14 mouse cellular contexts compared by ENCODE assay signal in genomic region chr10:119483766-119484165, GRCm38 (mm10). TPM values are rescaled to one million over a fixed set of nuclear protein-coding genes. Genes with fewer than 3 reads are reported as not detected.
DNase-seq lines count a peak whose midpoint lies in the region; ATAC-seq lines count a peak whose summit lies in the region.
"Had no signal": no experiment of that assay in that cellular context is flagged by ENCODE, and none has a peak within 500 bp of the region (broad histone marks: within the 10 kb centered on the region; RNA-seq: fewer than 3 reads in every experiment).

No protein-coding gene starts in this region.

- H3K27me3 ChIP-seq in hindbrain, embryonic 13.5 days: no peaks in the 10 kb centered on the region
- no peaks in the 10 kb centered on the region for H3K27me3 ChIP-seq in neural tube, embryonic 13.5 days
- H3K27me3 ChIP-seq: limb, embryonic 13.5 days had no signal

- no peak overlapping the region; the same call in 1 of the 2 replicates for H3K27ac ChIP-seq in hindbrain, embryonic 13.5 days
- peak overlapping the region; percentile 52 for H3K27ac ChIP-seq in neural tube, embryonic 13.5 days (replicated peaks)
- H3K27ac ChIP-seq: limb, embryonic 13.5 days had no signal

- H3K4me3 ChIP-seq in hindbrain, embryonic 13.5 days: no peak overlapping the region
- no peak overlapping the region for H3K4me3 ChIP-seq in neural tube, embryonic 13.5 days
- H3K4me3 ChIP-seq: limb, embryonic 13.5 days had no signal

- WGBS in hindbrain, embryonic 13.5 days: 4% methylated on average over 6 of the region's 6 CpGs
- 5% methylated on average over 6 of the region's 6 CpGs for WGBS in neural tube, embryonic 13.5 days

- intact Hi-C loops in heart, postnatal 36 days (cut with DNase I): no loop called here
- intact Hi-C loops in left cerebral cortex, postnatal 36 days (cut with DNase I): no loop called here

- H3K4me2 ChIP-seq in hindbrain, embryonic 13.5 days: peak overlapping the region; percentile 29
- H3K4me2 ChIP-seq in neural tube, embryonic 13.5 days: peak overlapping the region; percentile 18
- H3K4me2 ChIP-seq: lung, embryonic 14.5 days had no signal

- H3K4me1 ChIP-seq in hindbrain, embryonic 13.5 days (replicated peaks): peaks cover 27% of the 10 kb centered on the region
- peaks cover 29% of the 10 kb centered on the region for H3K4me1 ChIP-seq in neural tube, embryonic 13.5 days (replicated peaks)

- no peak for ATAC-seq in hindbrain, embryonic 13.5 days (ENCODE audit: low FRiP score)
- ATAC-seq in neural tube, embryonic 13.5 days (ENCODE audit: low read depth): no peak
- ATAC-seq in activated CD4-positive, CD25-positive, alpha-beta regulatory T cell, adult 4 months: no peak

- DNase-seq in heart, adult 11 months: peak; percentile 55
- DNase-seq in heart, postnatal 36 days: no peak
- DNase-seq in embryo, embryonic 9.5 days (ENCODE audit: extremely low spot score): peak; percentile 25
- no peak for DNase-seq in yolk sac, embryonic 10.5 days (ENCODE audit: low spot score)
- DNase-seq in left cerebral cortex, postnatal 36 days (ENCODE audit: low spot score in 2 of 2): no peak
- DNase-seq: kidney, adult 2 months; lung, embryonic 14.5 days had no signal

- no peaks in the 10 kb centered on the region for H3K9me3 ChIP-seq in hindbrain, embryonic 13.5 days
- no peaks in the 10 kb centered on the region for H3K9me3 ChIP-seq in neural tube, embryonic 13.5 days
- H3K9me3 ChIP-seq: limb, embryonic 13.5 days had no signal

- no peak overlapping the region for H3K9ac ChIP-seq in hindbrain, embryonic 13.5 days
- H3K9ac ChIP-seq in neural tube, embryonic 13.5 days: peak overlapping the region; percentile 31; the same call in 1 of the 2 replicates
- H3K9ac ChIP-seq: lung, embryonic 14.5 days had no signal

- no peaks in the 10 kb centered on the region for H3K36me3 ChIP-seq in hindbrain, embryonic 13.5 days
- H3K36me3 ChIP-seq in neural tube, embryonic 13.5 days: no peaks in the 10 kb centered on the region
- H3K36me3 ChIP-seq: G1E; limb, embryonic 13.5 days had no signal

RNA-seq across cellular contexts. Expression of gene Grip1, which starts 30.1 kb away (rescaled TPM):
- under 1 TPM; 0.42 to 0.43 TPM for total RNA-seq in heart, postnatal 36 days (2021)
- 16.3 and 17.7 TPM in 2 replicates for polyA plus RNA-seq in hindbrain, embryonic 13.5 days (2015; fragmentation: Nextera tagmentation; extraction: Ambion mirVana)
- 19.8 and 20.2 TPM in 2 replicates for polyA plus RNA-seq in neural tube, embryonic 13.5 days (2015; fragmentation: Nextera tagmentation; extraction: Ambion mirVana)
- total RNA-seq in left cerebral cortex, postnatal 36 days (2021): 10 to 100 TPM; 17.7 to 22.7 TPM
- under 1 TPM in 1 of 2 experiments, not detected in 1; 0.16 TPM for polyA plus RNA-seq in activated CD4-positive, CD25-positive, alpha-beta regulatory T cell, adult 4 months (2017; shearing (Covaris generic))
- total RNA-seq: common myeloid progenitor, adult 5-6 weeks; megakaryocyte-erythroid progenitor cell, adult 5-6 weeks had no signal
- polyA plus RNA-seq: G1E had no signal

Comparison
In these comparisons a context has a peak if more than half of its experiments do, and no peak if none do; other contexts are left out.
1. DNase-seq: peak in heart, adult 11 months (single experiment) and embryo, embryonic 9.5 days (single experiment); none in heart, postnatal 36 days (0 of 2), yolk sac, embryonic 10.5 days (single experiment) and left cerebral cortex, postnatal 36 days (0 of 2).
2. RNA of gene Grip1, which starts 30.1 kb away (polyA plus RNA-seq): 19.8 to 20.2 TPM in neural tube, embryonic 13.5 days and 16.3 to 17.7 TPM in hindbrain, embryonic 13.5 days; 0.16 TPM in activated CD4-positive, CD25-positive, alpha-beta regulatory T cell, adult 4 months; every median in the first group is over 10 times any median in the second.